Mouse (Mus musculus) frontal cortex, adult 2 months (tissue): ENCODE measurements at regions not wholly inside any gene's neighbourhood (a gene's known extent, or its start where the extent isn't known, plus 50 kb on each side); places are given as distances from the start of the nearest gene placed in this dataset.
A peak's percentile ranks its signal among the peaks of the same experiment; 100 is the strongest.

Experiments used
- DNase-seq, 2 experiments: peaks; one replicate each; pipeline ENCODE4 v3.0.0; 2022; ENCODE audit warnings: low spot score in 1 of 2; ENCODE audit errors: extremely low spot score in 1 of 2

DNA sequence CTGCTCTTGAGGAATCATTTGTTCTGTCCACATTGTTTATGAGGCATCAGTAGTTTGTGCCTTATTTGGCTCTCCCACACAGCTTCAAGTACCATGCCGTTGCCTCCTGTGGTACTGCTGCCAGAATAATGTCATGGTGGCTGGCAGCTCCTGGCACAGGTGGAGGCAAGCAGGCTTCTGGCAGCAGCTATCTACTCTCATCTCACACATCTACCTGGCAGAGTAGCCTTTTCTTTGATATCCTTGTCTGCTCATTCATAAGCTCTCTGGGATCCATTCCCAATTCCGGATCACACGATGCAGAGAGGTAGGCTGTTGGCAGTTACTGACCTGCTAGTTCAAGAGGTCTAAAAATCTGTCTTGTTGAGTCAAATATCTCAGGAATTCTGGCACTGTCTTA, 373.6 kb upstream of the Depdc1a start:
- DNase-seq, result no peak

DNA sequence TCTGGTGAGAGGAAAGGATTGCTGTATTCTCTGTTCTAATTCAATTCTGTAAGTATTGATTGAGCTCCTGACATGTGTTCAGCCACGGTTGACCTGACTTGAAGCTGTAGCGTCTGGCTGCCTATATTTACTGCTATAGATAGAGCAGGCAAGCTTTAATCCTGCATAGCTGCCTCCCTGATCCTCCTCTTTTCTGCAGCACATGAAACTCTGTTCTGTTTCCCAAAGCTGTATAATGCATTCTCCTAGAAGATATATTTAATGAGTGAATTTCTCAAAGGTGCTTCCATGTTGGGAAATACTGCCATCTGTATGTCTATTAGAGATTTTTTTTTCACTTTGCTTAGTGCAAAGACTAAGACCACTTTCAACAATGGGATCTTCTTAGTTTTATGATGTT, 351.4 kb upstream of the Depdc1a start:
- DNase-seq, result peak in 1 of 2 experiments; percentile 15

DNA sequence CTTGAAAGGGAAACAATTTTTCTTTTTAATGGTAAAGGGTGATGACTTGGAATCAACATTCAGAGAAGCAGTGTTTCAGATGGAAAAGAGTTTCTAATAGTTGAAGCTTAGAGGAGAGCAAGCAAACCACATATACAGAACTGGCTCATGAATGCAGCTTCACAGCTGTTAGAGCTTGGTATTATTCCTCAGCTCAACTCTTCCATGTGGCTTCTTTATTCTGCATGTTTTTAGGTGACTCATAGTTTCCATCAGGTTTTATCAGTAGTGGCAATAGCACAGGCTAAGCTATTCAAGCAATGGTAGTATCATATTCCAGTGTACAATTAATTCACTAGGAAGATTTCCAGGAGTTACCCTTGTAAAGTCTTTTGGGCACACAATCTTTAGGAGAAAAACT, 313.7 kb upstream of the Depdc1a start:
- DNase-seq, result no peak

DNA sequence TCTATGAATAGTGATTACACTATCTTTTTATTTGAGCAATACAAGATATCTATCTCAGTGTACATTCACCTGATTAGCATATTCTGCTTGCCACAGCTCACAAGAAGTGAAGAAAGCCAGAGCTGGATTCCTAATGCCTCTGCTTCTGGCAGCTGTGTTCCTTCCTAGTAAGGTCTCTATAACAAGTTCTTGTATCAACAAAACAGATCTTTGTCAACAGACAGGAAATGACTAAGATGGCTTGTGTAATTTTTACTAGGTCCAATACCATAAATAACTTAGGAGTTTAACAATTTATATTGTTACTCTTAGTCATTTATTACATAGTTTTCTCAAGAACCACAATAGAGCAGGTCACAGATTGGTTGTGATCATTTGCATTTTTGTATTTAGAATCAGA, 302.0 kb upstream of the Depdc1a start:
- DNase-seq, result no peak
